Mouse (Mus musculus) cerebellum, postnatal 4 days (tissue): ENCODE results near the gene Irs4.

Source experiments
- DNase-seq, 2 experiments: peaks; one replicate each; pipeline ENCODE4 v3.0.0; 2022; ENCODE audit warnings: low spot score in 2 of 2, mixed read lengths in 1 of 2

The Irs4 gene

DNA sequence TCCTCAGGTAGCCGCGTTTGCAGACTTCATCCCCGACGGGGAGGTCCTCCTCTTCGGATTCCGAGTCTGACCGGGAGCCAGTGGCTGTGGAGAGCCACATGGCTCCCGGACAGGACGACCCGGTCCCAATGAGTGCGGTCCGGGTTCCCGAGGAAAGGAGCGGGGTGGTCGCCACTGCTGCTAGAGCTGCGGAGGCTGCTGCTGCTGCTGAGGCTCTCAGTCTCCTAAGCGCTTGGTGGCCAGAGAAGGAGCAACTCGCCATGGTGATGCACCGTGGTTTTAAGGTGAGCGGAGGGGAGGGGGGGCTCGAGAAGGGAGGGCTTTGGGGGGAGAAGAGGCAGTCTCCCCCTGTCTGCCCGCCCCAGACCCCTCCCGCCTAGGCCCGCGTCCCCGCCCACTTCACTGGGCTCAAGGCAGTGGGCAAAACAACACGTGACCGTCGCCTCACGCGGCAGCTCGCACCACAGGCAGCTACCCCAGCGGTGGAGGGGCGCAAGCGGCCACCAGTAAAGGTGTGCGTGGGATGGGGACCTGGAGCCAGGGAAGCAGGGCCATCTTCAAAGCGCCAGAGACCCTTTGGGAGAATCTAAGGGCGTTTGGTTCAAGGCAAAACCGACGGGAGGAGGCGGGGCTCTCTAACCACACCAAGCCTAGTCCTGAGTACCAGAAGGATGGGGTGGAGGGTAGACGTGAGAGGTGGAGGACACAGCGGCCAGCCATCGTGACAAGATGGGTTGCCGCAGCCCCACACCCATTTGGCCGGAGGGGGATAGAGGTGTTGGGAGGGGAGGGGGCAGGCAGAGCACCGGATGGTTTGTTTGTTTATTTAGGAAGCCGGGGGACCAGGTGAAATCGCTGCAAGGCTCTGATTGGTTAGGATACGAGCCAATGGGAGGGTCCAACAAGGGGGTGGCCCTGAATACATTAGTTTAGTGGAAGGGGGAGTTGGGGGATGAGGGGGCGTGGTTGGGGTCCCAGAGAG lies at the start of gene Irs4:
Gene Irs4, minus strand, starts transcription at position 327 of the 982 bp plus-strand sequence.
- DNase-seq, result no peak

GRCm38 (mm10) chrX:141750360-141750759 lies 25.3 kb upstream of the Irs4 start:
- no peak for DNase-seq

GRCm38 (mm10) chrX:141729570-141729969 lies 4.5 kb upstream of the Irs4 start:
- no peak for DNase-seq

DNA sequence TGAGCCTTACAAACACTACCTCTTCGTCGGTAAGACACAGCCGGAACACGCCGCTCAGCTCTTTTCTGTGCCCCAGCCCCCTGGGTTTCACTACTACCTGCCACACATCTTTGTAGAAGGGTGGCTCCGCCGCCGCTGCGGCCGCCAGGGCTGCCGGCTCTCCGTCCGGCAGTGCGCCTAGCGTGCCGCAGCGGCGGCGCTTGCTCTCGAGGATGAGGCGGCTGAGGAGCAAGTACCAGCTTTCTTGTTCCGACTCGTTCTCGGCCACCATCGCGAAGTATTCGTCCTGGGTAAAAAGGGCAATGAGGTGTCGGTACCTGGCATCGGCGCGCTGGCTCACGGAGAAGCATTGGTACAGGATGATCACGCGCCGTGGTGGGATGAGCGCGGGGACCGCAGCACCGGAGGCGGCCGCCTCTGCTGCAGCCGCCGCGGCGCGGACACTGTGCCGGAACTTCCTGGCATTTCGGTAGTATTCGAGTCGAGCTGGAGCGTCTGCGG lies 622 bp downstream of the Irs4 start:
- no peak for DNase-seq

- no peak for DNase-seq
Observed at GRCm38 (mm10) chrX:141723936-141724335, 1.1 kb downstream of the Irs4 start.

- DNase-seq, result peak in 1 of 2 experiments; percentile 22
Observed at GRCm38 (mm10) chrX:141721725-141722124, 3.3 kb downstream of the Irs4 start.
